ENCODE assay signal across 22 mouse cellular contexts in genomic region chr11:68776147-68776655, GRCm38 (mm10).
A peak's percentile ranks its signal among the peaks of the same experiment; 100 is the strongest.
DNase-seq lines count a peak whose midpoint lies in the region; TF ChIP-seq lines count a peak whose summit lies in the region.
"Had no signal": no experiment of that assay in that cellular context is flagged by ENCODE, and none has a peak within 500 bp of the region (broad histone marks: within the 10 kb centered on the region; RNA-seq: fewer than 3 reads in every experiment).

No protein-coding gene starts in this region.

- 46% methylated on average over 7 of the region's 7 CpGs for WGBS in cerebellum, adult 2 months
- 70% methylated on average over 7 of the region's 7 CpGs for WGBS in olfactory bulb, adult 2 months

- H3K27me3 ChIP-seq in cerebellum, adult 2 months (ENCODE audit: control insufficient read depth, insufficient read depth, low read length): no peaks in the 10 kb centered on the region
- H3K27me3 ChIP-seq: embryonic facial prominence, embryonic 13.5 days; forebrain, embryonic 12.5 days; forebrain, embryonic 15.5 days; heart, embryonic 12.5 days; heart, embryonic 15.5 days; hindbrain, embryonic 13.5 days; intestine, embryonic 15.5 days had no signal

- peak overlapping the region; percentile 15 for H3K27ac ChIP-seq in cerebellum, adult 2 months (ENCODE audit: insufficient read depth, low read length)
- H3K27ac ChIP-seq in olfactory bulb, adult 2 months (ENCODE audit: insufficient read depth, low read depth, low read length): 0 out of 2 replicates have a peak overlapping the region, but pooled peaks have one; percentile 24
- H3K27ac ChIP-seq: embryonic facial prominence, embryonic 10.5 days; embryonic facial prominence, embryonic 13.5 days; forebrain, embryonic 12.5 days; forebrain, embryonic 15.5 days; heart, embryonic 15.5 days; hindbrain, embryonic 10.5 days; hindbrain, embryonic 13.5 days; intestine, embryonic 15.5 days had no signal

- peak; percentile 55 to 56 for DNase-seq in cerebellum, adult 2 months
- DNase-seq in cerebellum, postnatal 10 days: no peak
- DNase-seq in ovary, adult 18-20 months (ENCODE audit: low spot score): peak; percentile 24
- no peak for DNase-seq in ovary, postnatal 14 days (ENCODE audit: low spot score)
- DNase-seq in B cell, adult 2 months: no peak
- DNase-seq: adrenal gland, postnatal 14 days; embryo, embryonic 11 days; gastrocnemius, postnatal 25 days; heart, adult 18-20 months; heart, postnatal 10 days; heart, postnatal 36 days had no signal

- TF ChIP-seq CTCF in cerebellum, adult 2 months (IDR thresholded peaks at IDR 0.05; ENCODE audit: borderline replicate concordance, insufficient read depth, low read depth, low read length): no peak
- no peak for TF ChIP-seq CTCF in olfactory bulb, adult 2 months (IDR thresholded peaks at IDR 0.05; ENCODE audit: insufficient read depth, low read depth, low read length)

- no peak overlapping the region for H3K4me3 ChIP-seq in cerebellum, adult 2 months (replicated peaks; ENCODE audit: insufficient read depth, low read depth, low read length)
- H3K4me3 ChIP-seq in olfactory bulb, adult 2 months (ENCODE audit: insufficient read depth, low read depth, low read length): no peak overlapping the region
- H3K4me3 ChIP-seq: embryonic facial prominence, embryonic 10.5 days; embryonic facial prominence, embryonic 13.5 days; erythroblast, embryonic 14.5 days; forebrain, embryonic 12.5 days; forebrain, embryonic 15.5 days; heart, embryonic 12.5 days; heart, embryonic 15.5 days; hindbrain, embryonic 10.5 days; hindbrain, embryonic 13.5 days; intestine, embryonic 15.5 days had no signal

- peaks cover 27% of the 10 kb centered on the region for H3K4me1 ChIP-seq in cerebellum, adult 2 months (ENCODE audit: control insufficient read depth, insufficient read depth, low read length)
- peaks cover 7% of the 10 kb centered on the region for H3K4me1 ChIP-seq in olfactory bulb, adult 2 months (ENCODE audit: control insufficient read depth, insufficient read depth, low read length)
- H3K4me1 ChIP-seq: embryonic facial prominence, embryonic 10.5 days; embryonic facial prominence, embryonic 13.5 days; hindbrain, embryonic 13.5 days had no signal

- TF ChIP-seq POLR2A in cerebellum, adult 2 months (IDR thresholded peaks at IDR 0.05; ENCODE audit: borderline replicate concordance, insufficient read depth, low read length): no peak
- no peak for TF ChIP-seq POLR2A in olfactory bulb, adult 2 months (IDR thresholded peaks at IDR 0.05; ENCODE audit: insufficient read depth, low read depth, low read length)

Comparison
In these comparisons a context has a peak if more than half of its experiments do, and no peak if none do; other contexts are left out.
1. DNase-seq: peak in cerebellum, adult 2 months (2 of 2) and ovary, adult 18-20 months (single experiment); none in cerebellum, postnatal 10 days (0 of 2), ovary, postnatal 14 days (single experiment) and B cell, adult 2 months (0 of 2).